Mouse (Mus musculus): ENCODE measurements around the gene Tnrc6b. TPM values are rescaled to one million over a fixed set of nuclear protein-coding genes. Genes with fewer than 3 reads are reported as not detected.

Gene Tnrc6b
- total and polyA plus RNA-seq, 3 experiments: 7.8 to 13.9 (median 8.0) TPM

DNA sequence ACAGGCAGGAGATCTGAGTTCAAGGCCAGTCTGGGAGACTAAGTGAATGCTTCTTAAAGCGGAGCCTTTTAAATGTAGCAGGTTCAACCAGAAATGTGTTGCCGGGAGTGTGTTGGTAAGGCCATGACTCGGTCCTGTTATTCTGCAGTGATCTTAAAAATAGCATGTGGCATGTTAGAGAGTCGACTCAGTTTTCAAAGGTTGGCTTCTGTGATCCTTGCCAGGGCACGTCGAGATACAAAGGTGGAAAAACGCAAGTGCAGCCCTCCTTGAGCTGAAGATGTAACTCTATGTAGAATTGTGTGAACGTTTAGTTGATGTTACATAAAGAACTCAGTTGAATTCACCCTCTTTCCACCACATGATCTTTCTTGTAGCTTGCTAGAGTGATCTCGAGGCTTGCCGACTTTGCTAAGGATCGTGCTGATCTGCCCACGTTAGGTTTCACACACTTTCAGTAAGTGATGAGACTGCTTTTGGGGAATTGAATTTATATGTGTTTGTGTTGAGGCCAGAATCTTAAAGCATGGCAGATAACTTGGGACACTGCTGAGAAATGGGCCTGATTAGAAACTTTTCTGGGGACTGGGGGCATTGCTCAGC is 244.8 kb downstream of the Tnrc6b start:
- no peak overlapping the region for H3K27ac ChIP-seq (ENCODE audit: control insufficient read depth, low read depth, low read length)
- DNase-seq (ENCODE audit: low read depth, low spot score): no peak
- TF ChIP-seq MEF2A (IDR thresholded peaks at IDR 0.05; ENCODE audit: extremely low read depth, insufficient replicate concordance, low read depth, low read length, poor library complexity, severe bottlenecking): no peak
- no peak for TF ChIP-seq NRF1 (IDR thresholded peaks at IDR 0.05; ENCODE audit: insufficient read depth, low read depth, low read length, poor library complexity, severe bottlenecking)
- no peak for TF ChIP-seq UBTF (IDR thresholded peaks at IDR 0.05; ENCODE audit: borderline replicate concordance, insufficient read depth, low read depth, low read length)
- TF ChIP-seq ZKSCAN1 (IDR thresholded peaks at IDR 0.05; ENCODE audit: low read depth, low read length): no peak
- no peak for TF ChIP-seq MAX (IDR thresholded peaks at IDR 0.05; ENCODE audit: low read length)
- TF ChIP-seq MAFK (IDR thresholded peaks at IDR 0.05; ENCODE audit: borderline replicate concordance, low read depth, low read length): no peak
- TF ChIP-seq E2F4 (IDR thresholded peaks at IDR 0.05; ENCODE audit: borderline replicate concordance, low read depth, low read length): no peak
- TF ChIP-seq ZMIZ1 (IDR thresholded peaks at IDR 0.05; ENCODE audit: low read depth, low read length): no peak
- no peaks in the 10 kb centered on the region for H3K9me3 ChIP-seq (replicated peaks; ENCODE audit: insufficient read depth, low read length)
- peaks cover 21% of the 10 kb centered on the region for H3K79me2 ChIP-seq (ENCODE audit: control insufficient read depth, insufficient read depth, low read length, poor library complexity)
- peaks cover under 1 to 53% of the 10 kb centered on the region in 2 experiments; a peak in 2 of 4 replicates for H3K36me3 ChIP-seq (ENCODE audit: control insufficient read depth in 1 of 2, insufficient read depth in 2 of 2, low read length in 2 of 2)
- no peaks in the 10 kb centered on the region for H3K4me1 ChIP-seq (ENCODE audit: control insufficient read depth in 1 of 2, insufficient read depth in 2 of 2, low read length in 2 of 2)
- no peaks in the 10 kb centered on the region for H3K27me3 ChIP-seq (ENCODE audit: control insufficient read depth in 1 of 2, insufficient read depth in 2 of 2, low read length in 2 of 2)
- H3K9ac ChIP-seq (ENCODE audit: control insufficient read depth, low read depth, low read length, poor library complexity, severe bottlenecking): no peak overlapping the region
- no peak overlapping the region for H3K4me3 ChIP-seq (ENCODE audit: control insufficient read depth in 1 of 2, insufficient read depth in 1 of 2, low read depth in 2 of 2, low read length in 2 of 2)

DNA sequence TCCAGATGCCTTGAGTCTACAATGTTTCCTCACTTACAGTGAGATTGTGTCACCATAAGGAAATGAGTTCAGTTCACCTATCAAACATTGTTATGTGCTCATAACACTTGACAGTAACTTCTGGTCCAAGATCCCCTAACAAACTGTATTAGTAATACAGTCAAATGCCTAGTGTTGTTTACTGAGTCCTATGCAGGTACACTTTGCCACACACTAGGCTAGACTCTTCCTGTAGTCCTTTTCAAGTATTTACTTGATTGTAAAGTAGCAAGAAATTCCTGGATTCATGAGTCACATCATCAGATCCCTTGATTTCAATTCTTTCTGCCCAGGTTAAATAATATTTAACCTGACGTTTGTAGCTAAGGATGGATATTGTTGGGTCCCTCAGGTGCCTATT is 258.3 kb downstream of the Tnrc6b start:
- Histone ChIP-seq H3K79me2 (ENCODE audit: control insufficient read depth, insufficient read depth, low read length, poor library complexity) (no peaks in the 10 kb centered on the region), H3K36me3 (ENCODE audit: control insufficient read depth in 1 of 2, insufficient read depth in 2 of 2, low read length in 2 of 2) (peaks cover 0 to 21% of the 10 kb centered on the region in 2 experiments; a peak in 2 of 4 replicates), H3K27me3 (ENCODE audit: control insufficient read depth in 1 of 2, insufficient read depth in 2 of 2, low read length in 2 of 2) (no peaks in the 10 kb centered on the region), H3K9ac (ENCODE audit: control insufficient read depth, low read depth, low read length, poor library complexity, severe bottlenecking) (no peak overlapping the region), H3K4me1 (ENCODE audit: control insufficient read depth in 1 of 2, insufficient read depth in 2 of 2, low read length in 2 of 2) (peaks cover 0 to 11% of the 10 kb centered on the region in 2 experiments; a peak in 2 of 4 replicates), H3K9me3 (replicated peaks; ENCODE audit: insufficient read depth, low read length) (no peaks in the 10 kb centered on the region), H3K27ac (ENCODE audit: control insufficient read depth, low read depth, low read length) (no peak overlapping the region), H3K4me3 (ENCODE audit: control insufficient read depth in 1 of 2, insufficient read depth in 1 of 2, low read depth in 2 of 2, low read length in 2 of 2) (no peak overlapping the region)
- DNase-seq (ENCODE audit: low read depth, low spot score): no peak
- TF ChIP-seq JUND (IDR thresholded peaks at IDR 0.05; ENCODE audit: low read depth, low read length) (no peak), TBP (IDR thresholded peaks at IDR 0.05; ENCODE audit: low read depth, low read length) (no peak), BHLHE40 (IDR thresholded peaks at IDR 0.05; ENCODE audit: borderline replicate concordance, low read depth, low read length) (no peak), NRF1 (IDR thresholded peaks at IDR 0.05; ENCODE audit: insufficient read depth, low read depth, low read length, poor library complexity, severe bottlenecking) (no peak), MXI1 (IDR thresholded peaks at IDR 0.05; ENCODE audit: low read depth, low read length) (no peak), NELFE (IDR thresholded peaks at IDR 0.05; ENCODE audit: low read depth, low read length) (no peak), USF1 (IDR thresholded peaks at IDR 0.05; ENCODE audit: low read depth, low read length) (no peak), RCOR1 (IDR thresholded peaks at IDR 0.05; ENCODE audit: low read depth, low read length) (no peak)

Measured in MEL (cell line).